Mouse (Mus musculus): Measurements from ENCODE around the gene Aldh3b3.
"Not testable (repeated sequence)": the region's sequence is repeated elsewhere in the genome, so short reads cannot be mapped to it uniquely, and the experiment has no call there.

The Aldh3b3 gene

GRCm38 (mm10) chr19:3974608-3975007 lies 16.2 kb downstream of the Aldh3b3 start:
- DNase-seq (ENCODE audit: low spot score in 2 of 2), result not testable (repeated sequence)

- no peak for DNase-seq (ENCODE audit: low spot score in 2 of 2)
Measured at GRCm38 (mm10) chr19:3975866-3976265, 17.4 kb downstream of the Aldh3b3 start.

- DNase-seq (ENCODE audit: low spot score in 2 of 2), result peak; percentile 63 to 85
Measured at GRCm38 (mm10) chr19:3980309-3980708, 21.9 kb downstream of the Aldh3b3 start.

GRCm38 (mm10) chr19:3980917-3981316 lies 22.5 kb downstream of the Aldh3b3 start:
- no peak for DNase-seq (ENCODE audit: low spot score in 2 of 2)

- no peak for DNase-seq (ENCODE audit: low spot score in 2 of 2)
Measured at GRCm38 (mm10) chr19:3983527-3984200, 25.2 kb downstream of the Aldh3b3 start.

GRCm38 (mm10) chr19:3985261-3985681 lies 26.8 kb downstream of the Aldh3b3 start:
- no peak for DNase-seq (ENCODE audit: low spot score in 2 of 2)

- DNase-seq (ENCODE audit: low spot score in 2 of 2), result no peak
Measured at GRCm38 (mm10) chr19:3986334-3986733, 27.9 kb downstream of the Aldh3b3 start, which contains the start of gene Acy3. Acy3 (plus strand) TSS chr19:3986570.

- no peak for DNase-seq (ENCODE audit: low spot score in 2 of 2)
Measured at GRCm38 (mm10) chr19:3988066-3988465, 29.6 kb downstream of the Aldh3b3 start.

GRCm38 (mm10) chr19:3988750-3989149 lies 30.3 kb downstream of the Aldh3b3 start:
- DNase-seq (ENCODE audit: low spot score in 2 of 2), result no peak

GRCm38 (mm10) chr19:3990804-3991203 lies 32.4 kb downstream of the Aldh3b3 start:
- DNase-seq (ENCODE audit: low spot score in 2 of 2), result no peak

- no peak for DNase-seq (ENCODE audit: low spot score in 2 of 2)
Measured at GRCm38 (mm10) chr19:3991562-3991961, 33.1 kb downstream of the Aldh3b3 start.

GRCm38 (mm10) chr19:3991966-3992365 lies 33.5 kb downstream of the Aldh3b3 start:
- no peak for DNase-seq (ENCODE audit: low spot score in 2 of 2)

GRCm38 (mm10) chr19:3992416-3992815 lies 34.0 kb downstream of the Aldh3b3 start, which contains the start of gene Tbx10:
Tbx10 (plus strand) TSS chr19:3992752.
- DNase-seq (ENCODE audit: low spot score in 2 of 2), result no peak

GRCm38 (mm10) chr19:3994932-3995331 lies 36.5 kb downstream of the Aldh3b3 start:
- DNase-seq (ENCODE audit: low spot score in 2 of 2), result no peak

- no peak for DNase-seq (ENCODE audit: low spot score in 2 of 2)
Measured at GRCm38 (mm10) chr19:3995505-3995904, 37.1 kb downstream of the Aldh3b3 start.

GRCm38 (mm10) chr19:3996106-3996505 lies 37.7 kb downstream of the Aldh3b3 start:
- DNase-seq (ENCODE audit: low spot score in 2 of 2), result no peak

GRCm38 (mm10) chr19:3996747-3997146 lies 38.3 kb downstream of the Aldh3b3 start:
- no peak for DNase-seq (ENCODE audit: low spot score in 2 of 2)

- DNase-seq (ENCODE audit: low spot score in 2 of 2), result no peak
Measured at GRCm38 (mm10) chr19:3997231-3997630, 38.8 kb downstream of the Aldh3b3 start.

GRCm38 (mm10) chr19:3998335-3998734 lies 39.9 kb downstream of the Aldh3b3 start:
- no peak for DNase-seq (ENCODE audit: low spot score in 2 of 2)

- DNase-seq (ENCODE audit: low spot score in 2 of 2), result no peak
Measured at GRCm38 (mm10) chr19:3999121-3999730, 40.8 kb downstream of the Aldh3b3 start.

- DNase-seq (ENCODE audit: low spot score in 2 of 2), result peak; percentile 92 to 96
Measured at GRCm38 (mm10) chr19:4000119-4000900, 41.9 kb downstream of the Aldh3b3 start, which contains the start of the genes Nudt8 and Gm49405. Nudt8 (plus strand) TSS chr19:4000580. Gm49405 (plus strand) TSS chr19:4000626.

- no peak for DNase-seq (ENCODE audit: low spot score in 2 of 2)
Measured at GRCm38 (mm10) chr19:4000949-4001525, 42.6 kb downstream of the Aldh3b3 start.

Data from thymus, postnatal 10 days (tissue).